Mouse (Mus musculus) cortical plate, adult 2 months (tissue): ENCODE measurements around the gene Egfl8. TPM values are rescaled to one million over a fixed set of nuclear protein-coding genes. Genes with fewer than 3 reads are reported as not detected.

Experiments used
- H3K27ac ChIP-seq: fragments of 200-500 bp; 2 replicates; pipeline ENCODE4 v1.5.1; 2012; ENCODE audit warnings: low read length, control low read depth, inconsistent platforms; ENCODE audit not compliant: insufficient read depth
- H3K4me1 ChIP-seq: fragments of 200-500 bp; 2 replicates; pipeline ENCODE4 v1.6.1; 2011; ENCODE audit warnings: low read length; ENCODE audit not compliant: control insufficient read depth, insufficient read depth
- H3K4me3 ChIP-seq: fragments of 200-500 bp; 2 replicates; pipeline ENCODE4 v1.5.1; 2011; ENCODE audit warnings: mild to moderate bottlenecking, low read length, control low read depth; ENCODE audit not compliant: insufficient read depth
- CTCF ChIP-seq: fragments of 200-500 bp; IDR thresholded peaks from 2 replicates; pipeline ENCODE4 v1.5.1; 2011; ENCODE audit warnings: mild to moderate bottlenecking, control low read depth, low read length; ENCODE audit not compliant: insufficient read depth; ENCODE audit errors: extremely low read depth
- POLR2A ChIP-seq: fragments of 200-500 bp; IDR thresholded peaks from 2 replicates; pipeline ENCODE4 v1.6.1; 2011; ENCODE audit warnings: mild to moderate bottlenecking, low read length, control low read depth; ENCODE audit not compliant: insufficient read depth; ENCODE audit errors: extremely low read depth
- polyA plus RNA-seq: library from polyadenylated mRNA; depleted of rRNA; stranded (reverse); fragments of >200 nt; gene quantifications from 2 replicates; pipeline ENCODE4 v1.2.3, GENCODE M21; 2012; rRNA removed

The Egfl8 gene
- 5.3 and 6.1 TPM in 2 replicates for polyA plus RNA-seq

DNA sequence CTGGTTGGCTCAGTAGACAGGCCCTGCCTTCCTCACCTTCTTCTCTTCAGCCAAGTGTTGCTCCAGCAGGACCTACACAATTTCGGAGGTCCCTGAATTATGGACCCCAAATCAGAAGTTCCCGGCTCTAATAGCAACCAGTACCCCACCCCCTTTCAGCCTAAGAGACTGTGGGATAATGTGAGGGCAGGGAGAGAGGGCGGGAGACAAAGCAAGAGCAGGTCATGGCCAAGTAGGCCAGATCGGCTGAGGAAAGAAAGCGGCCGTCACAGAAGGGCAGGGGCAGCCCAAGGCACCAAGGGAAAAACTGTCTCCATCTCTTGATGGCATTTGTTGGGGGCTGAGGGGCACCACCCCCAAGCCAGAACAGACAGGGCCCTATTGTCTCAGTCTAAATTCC is at the start of gene Egfl8:
Gene Egfl8, minus strand, starts transcription at position 101 of the 400 bp plus-strand sequence.
- Histone ChIP-seq H3K4me3 (no peak within 1 kb of the TSS), H3K27ac (0 out of 2 replicates have a peak within 1 kb of the TSS, but pooled peaks have one; percentile 35), H3K4me1 (peaks cover 3% of the 10 kb centered on the region)
- no peak for TF ChIP-seq CTCF
- no peak for TF ChIP-seq POLR2A

DNA sequence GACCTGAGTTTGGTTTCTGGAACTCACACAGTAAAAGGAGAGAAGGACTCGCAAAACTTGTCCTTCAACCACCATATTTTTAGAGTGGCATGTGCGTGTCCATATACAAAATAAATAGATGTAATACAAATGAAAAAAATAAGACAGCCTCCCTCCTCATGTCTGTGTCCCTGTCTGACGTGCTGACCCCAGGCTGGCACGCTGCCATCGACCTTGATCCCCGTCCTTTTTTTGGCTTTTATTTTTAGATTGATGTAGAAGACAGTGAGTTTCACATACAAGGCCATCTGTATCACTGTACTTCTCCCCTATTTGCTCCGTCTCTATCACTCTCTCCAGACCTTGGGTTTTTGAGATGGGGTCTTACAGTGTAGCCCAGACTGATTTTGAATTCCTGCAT is 48.7 kb upstream of the Egfl8 start:
- Histone ChIP-seq H3K4me1 (no peaks in the 10 kb centered on the region), H3K4me3 (no peak overlapping the region), H3K27ac (no peak overlapping the region)
- TF ChIP-seq POLR2A, result no peak
- no peak for TF ChIP-seq CTCF

DNA sequence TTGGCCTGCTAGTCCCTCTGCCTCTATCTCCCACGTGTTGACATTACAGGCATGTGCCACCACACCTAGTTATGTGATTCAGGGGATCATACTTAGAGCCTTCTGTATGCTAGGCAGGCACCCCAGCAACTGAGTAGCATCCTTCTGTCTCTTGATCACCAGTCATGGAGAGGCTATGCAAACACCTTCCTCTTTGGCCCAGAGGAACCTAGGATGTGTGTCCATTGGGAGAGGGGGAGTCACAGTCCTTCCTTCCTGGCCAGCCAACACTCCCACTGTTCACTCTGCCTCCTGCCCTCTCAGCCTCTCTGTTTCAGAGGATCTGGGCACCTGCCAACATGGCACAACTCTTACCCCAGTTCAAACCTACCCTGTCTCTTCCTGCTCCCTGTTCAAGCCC is 47.8 kb upstream of the Egfl8 start:
- Histone ChIP-seq H3K4me3 (no peak overlapping the region), H3K4me1 (no peaks in the 10 kb centered on the region), H3K27ac (no peak overlapping the region)
- TF ChIP-seq CTCF, result no peak
- TF ChIP-seq POLR2A, result no peak

DNA sequence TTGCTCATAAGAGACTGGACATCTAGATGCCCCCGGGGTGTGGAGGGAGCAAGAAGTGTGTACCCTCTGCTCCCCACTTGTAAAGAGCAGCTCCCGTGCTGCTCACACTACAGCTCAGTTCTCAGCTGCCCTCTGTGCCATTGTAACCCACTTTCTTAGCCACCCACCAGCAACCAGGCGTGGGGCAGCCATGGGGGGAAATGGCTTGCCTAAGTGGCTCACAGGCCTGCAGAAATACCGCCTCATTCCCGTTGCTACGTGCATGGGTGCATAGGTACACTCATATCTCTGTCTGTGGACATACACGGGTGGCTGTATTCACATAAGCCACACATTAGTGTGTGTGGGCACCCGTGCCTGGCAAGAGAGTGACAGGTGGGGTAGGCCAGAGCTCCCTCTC is 47.2 kb upstream of the Egfl8 start:
- H3K27ac ChIP-seq, result no peak overlapping the region
- H3K4me3 ChIP-seq, result no peak overlapping the region
- no peaks in the 10 kb centered on the region for H3K4me1 ChIP-seq
- TF ChIP-seq POLR2A, result no peak
- no peak for TF ChIP-seq CTCF

DNA sequence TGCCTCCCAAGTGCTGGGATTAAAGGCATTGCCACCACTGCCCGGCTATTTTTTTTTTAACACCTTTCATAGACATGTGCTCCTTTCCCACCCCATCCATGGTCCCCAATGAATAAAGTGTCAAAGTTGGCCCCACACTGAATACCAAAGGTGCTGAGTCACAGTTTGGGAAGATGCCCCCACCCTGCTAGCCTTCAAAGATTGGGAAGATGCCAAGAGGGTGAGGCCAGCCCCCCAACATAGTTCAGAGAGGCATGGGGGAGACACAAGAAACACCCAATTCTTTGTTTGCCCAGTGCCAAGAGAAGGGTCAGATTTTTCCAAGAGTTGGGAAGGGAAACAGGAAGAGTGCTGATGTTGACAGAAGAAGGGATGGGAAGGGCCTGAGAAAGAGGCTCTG is 46.7 kb upstream of the Egfl8 start:
- no peak for TF ChIP-seq POLR2A
- no peak for TF ChIP-seq CTCF
- Histone ChIP-seq H3K4me1 (no peaks in the 10 kb centered on the region), H3K27ac (no peak overlapping the region), H3K4me3 (no peak overlapping the region)

DNA sequence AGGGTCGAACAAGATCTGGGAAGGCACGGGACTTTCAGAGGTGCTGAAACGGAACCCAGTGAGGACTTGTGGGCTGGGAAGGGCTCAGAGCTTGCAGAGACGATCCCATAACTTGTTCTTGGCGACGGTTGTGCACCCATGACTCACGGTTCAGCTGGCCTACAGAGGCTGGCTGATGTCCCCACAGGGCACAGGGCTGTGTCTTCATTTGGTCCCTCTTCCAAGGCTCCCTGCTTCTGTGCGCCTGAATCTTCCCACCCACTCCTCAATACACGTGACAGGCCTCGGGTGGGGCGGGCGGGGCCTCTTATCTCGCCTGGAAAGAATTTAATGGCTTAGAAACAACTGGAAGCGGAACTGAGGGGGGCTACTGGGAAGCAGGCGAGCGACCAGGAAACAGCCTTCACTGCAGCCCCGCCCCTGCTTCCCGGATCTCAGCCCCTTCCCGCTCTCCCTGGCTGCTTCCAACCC is 45.4 kb upstream of the Egfl8 start:
- no peak overlapping the region for H3K27ac ChIP-seq
- H3K4me1 ChIP-seq, result no peaks in the 10 kb centered on the region
- no peak overlapping the region for H3K4me3 ChIP-seq
- TF ChIP-seq POLR2A, result no peak
- TF ChIP-seq CTCF, result no peak

DNA sequence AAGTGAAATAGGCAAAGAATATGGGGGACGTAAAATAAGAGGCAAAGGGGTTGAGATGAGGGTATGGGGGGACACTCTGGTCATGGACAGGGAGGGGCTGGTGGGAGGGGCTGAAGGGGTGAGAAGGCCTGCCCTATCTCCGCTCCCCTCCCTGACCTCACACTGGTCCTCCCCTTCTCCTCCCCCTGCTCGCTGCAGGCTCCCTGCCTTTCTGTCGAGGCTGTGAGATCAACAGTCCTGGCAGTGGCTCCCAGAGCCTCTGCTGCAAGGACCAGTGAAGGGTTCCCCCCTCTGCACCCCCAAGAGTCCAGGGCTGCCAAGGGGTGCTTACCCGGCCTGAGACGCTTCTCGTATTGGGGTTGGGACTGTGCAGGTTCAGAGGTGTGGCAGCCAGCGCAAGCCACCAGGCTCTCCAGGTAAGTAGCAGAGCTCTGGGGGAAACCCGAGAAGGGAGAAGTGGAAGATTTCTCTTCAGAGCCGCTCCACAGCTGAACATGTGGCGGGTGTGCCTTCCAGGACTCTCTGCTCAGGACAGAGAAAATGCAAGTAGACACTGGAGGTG is 44.6 kb upstream of the Egfl8 start:
- TF ChIP-seq CTCF (no peak), POLR2A (no peak)

DNA sequence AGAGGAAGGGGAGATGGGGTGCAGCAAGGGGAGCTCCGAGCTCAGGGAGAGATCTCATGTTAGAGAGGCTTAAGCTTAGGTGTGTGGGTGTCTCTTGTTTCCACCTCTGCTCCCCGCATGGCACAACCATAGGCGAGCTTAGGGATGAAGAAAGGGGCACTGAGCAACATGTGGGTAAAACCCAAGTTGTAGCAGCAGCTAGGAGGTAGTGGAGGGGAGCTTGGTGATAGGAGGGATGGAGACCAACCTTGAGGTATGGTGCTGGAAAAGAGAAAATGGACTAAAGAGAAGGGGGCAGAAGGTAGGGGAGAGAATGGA is 44.1 kb upstream of the Egfl8 start:
- TF ChIP-seq POLR2A (no peak), CTCF (no peak)
- no peak overlapping the region for H3K27ac ChIP-seq
- H3K4me1 ChIP-seq, result no peaks in the 10 kb centered on the region
- no peak overlapping the region for H3K4me3 ChIP-seq

More for the DNA sequence above, 44.6 kb upstream of the Egfl8 start:
- Histone ChIP-seq H3K4me1 (no peaks in the 10 kb centered on the region), H3K27ac (no peak overlapping the region), H3K4me3 (no peak overlapping the region)

DNA sequence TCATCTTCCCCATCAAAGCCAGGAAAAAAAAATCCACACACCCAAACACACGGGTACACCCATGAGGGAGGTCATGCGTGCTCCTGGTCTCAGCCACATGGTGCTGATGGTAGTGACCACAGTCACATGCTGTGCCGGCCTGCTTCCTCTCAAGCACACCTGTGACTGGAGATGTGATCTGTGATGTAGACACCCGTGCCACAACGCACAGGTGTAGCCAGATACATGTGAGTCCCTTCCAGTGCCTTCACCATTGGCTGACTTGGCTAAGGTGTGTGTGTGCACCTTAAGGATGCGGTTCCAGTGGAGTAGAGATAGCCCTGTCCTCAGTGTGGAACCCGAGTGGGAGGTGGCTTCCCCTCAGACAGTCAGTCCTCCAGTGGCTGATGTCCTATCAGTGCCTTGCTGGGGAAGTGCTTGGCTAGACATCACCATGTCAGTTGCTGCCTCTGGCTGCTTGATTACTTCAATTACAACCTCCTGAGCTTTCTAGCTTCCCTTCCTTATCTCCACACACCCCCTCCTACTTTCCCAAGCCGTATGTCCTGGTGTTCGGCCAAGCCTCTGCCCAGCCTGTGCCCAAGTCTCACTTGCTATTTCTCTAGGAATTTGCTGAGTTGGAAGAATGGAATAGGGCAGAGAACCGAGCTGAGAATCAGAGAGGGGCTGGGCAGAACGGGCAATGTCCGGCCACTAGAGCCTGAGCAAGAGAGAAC is 43.6 kb upstream of the Egfl8 start:
- TF ChIP-seq POLR2A (no peak), CTCF (no peak)
- Histone ChIP-seq H3K4me1 (no peaks in the 10 kb centered on the region), H3K4me3 (no peak overlapping the region), H3K27ac (no peak overlapping the region)

DNA sequence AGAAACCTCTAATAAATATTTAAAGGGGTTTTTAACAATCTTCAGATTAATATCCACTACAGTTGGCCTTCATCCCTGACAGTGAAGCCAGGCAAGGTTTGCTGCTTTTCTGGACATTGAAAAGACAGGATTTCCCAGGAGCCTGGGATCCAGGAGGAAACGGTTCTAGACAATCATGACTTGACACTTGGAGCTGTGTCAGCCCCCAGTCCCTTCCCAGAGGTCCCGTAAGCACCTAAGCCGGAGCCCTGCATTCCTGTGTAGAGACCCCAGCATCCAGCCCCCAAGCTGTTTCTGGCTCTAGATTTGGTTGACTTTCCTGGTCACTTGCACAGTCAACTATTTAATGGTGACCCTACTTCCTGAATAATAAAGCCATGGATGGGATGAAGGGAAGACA is 42.8 kb upstream of the Egfl8 start:
- Histone ChIP-seq H3K27ac (no peak overlapping the region), H3K4me1 (no peaks in the 10 kb centered on the region), H3K4me3 (no peak overlapping the region)
- TF ChIP-seq CTCF, result no peak
- no peak for TF ChIP-seq POLR2A

DNA sequence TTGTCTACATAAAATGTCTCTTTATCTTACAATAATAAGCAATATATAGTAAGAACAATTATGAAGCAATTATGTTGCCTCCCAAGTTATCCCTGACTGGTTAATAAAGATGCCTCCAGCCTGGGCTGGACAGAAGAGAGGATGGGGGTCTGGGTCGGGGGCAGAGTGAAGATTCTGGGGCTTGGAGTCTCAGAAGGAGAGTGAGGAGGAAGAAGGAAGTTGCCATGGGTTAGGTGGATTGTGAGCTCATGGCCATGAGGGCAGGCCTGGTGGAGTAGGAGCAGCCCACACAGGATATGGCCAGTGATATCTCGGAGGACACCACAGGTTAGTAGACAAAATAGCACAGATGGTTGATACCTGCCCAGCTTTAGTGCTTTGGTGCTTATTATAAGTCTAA is 42.4 kb upstream of the Egfl8 start:
- no peaks in the 10 kb centered on the region for H3K4me1 ChIP-seq
- H3K27ac ChIP-seq, result no peak overlapping the region
- no peak for TF ChIP-seq POLR2A
- no peak for TF ChIP-seq CTCF
- H3K4me3 ChIP-seq, result no peak overlapping the region
